Mouse (Mus musculus): ENCODE data around the gene Pik3r2.

- TF ChIP-seq GATA1 (IDR thresholded peaks at IDR 0.05; ENCODE audit: borderline replicate concordance, low read length) (no peak), FLI1 (IDR thresholded peaks at IDR 0.05; ENCODE audit: low read length) (no peak)
Observed at GRCm38 (mm10) chr8:70726721-70727120, 49.8 kb downstream of the Pik3r2 start.
